Mouse (Mus musculus) spleen, adult 2 months (tissue): ENCODE results near the gene Nsmce4a. TPM values are rescaled to one million over a fixed set of nuclear protein-coding genes. Genes with fewer than 3 reads are reported as not detected.

Experiments
- DNase-seq, 2 experiments: peaks; one replicate each; pipeline versions ENCODE4 v3.0.0 to v3.0.0-alpha.2; 2012 to 2021; ENCODE audit warnings: low spot score in 2 of 2, low read depth in 1 of 2
- H3K27ac ChIP-seq: fragments of 200-500 bp; 2 replicates; pipeline ENCODE4 v1.5.1; 2012; ENCODE audit warnings: low read length, inconsistent platforms; ENCODE audit not compliant: insufficient read depth
- H3K27me3 ChIP-seq: fragments of 200-500 bp; 2 replicates; pipeline ENCODE4 v1.6.1; 2012; ENCODE audit warnings: mild to moderate bottlenecking, moderate library complexity, low read length, inconsistent platforms; ENCODE audit not compliant: control insufficient read depth, insufficient read depth
- H3K36me3 ChIP-seq: fragments of 200-500 bp; 2 replicates; pipeline ENCODE4 v1.6.1; 2012; ENCODE audit warnings: mild to moderate bottlenecking, low read length, inconsistent platforms; ENCODE audit not compliant: control insufficient read depth, insufficient read depth
- H3K4me1 ChIP-seq: fragments of 200-500 bp; 2 replicates; pipeline ENCODE4 v1.6.1; 2011; ENCODE audit warnings: inconsistent platforms; ENCODE audit not compliant: control insufficient read depth, insufficient read depth, insufficient read length
- H3K4me3 ChIP-seq: fragments of 200-500 bp; 2 replicates; pipeline ENCODE4 v1.5.1; 2011; ENCODE audit warnings: mild to moderate bottlenecking, inconsistent platforms; ENCODE audit not compliant: insufficient read depth, insufficient read length; ENCODE audit errors: extremely low read depth
- CTCF ChIP-seq: fragments of 200-500 bp; IDR thresholded peaks from 2 replicates; pipeline ENCODE4 v1.5.1; 2011; ENCODE audit warnings: mild to moderate bottlenecking, inconsistent platforms; ENCODE audit not compliant: insufficient read depth, insufficient read length, insufficient replicate concordance; ENCODE audit errors: extremely low read depth
- POLR2A ChIP-seq: fragments of 200-500 bp; IDR thresholded peaks from 2 replicates; pipeline ENCODE4 v1.6.1; 2011; ENCODE audit warnings: low read depth, low read length, inconsistent platforms
- WGBS: fragments of 180-500 bp; shearing (Covaris S2); methylation state at CpG from one replicate; pipeline ENCODE4 v1.1.7; 2018; 5-methylcytosine and 5-hydroxymethylcytosine counted together
- polyA plus RNA-seq: library from polyadenylated mRNA; depleted of rRNA; stranded (reverse); fragments of >200 nt; gene quantifications from 2 replicates; pipeline ENCODE4 v1.2.3, GENCODE M21; 2012

Nsmce4a gene
- polyA plus RNA-seq, 1 experiment: 43.9 TPM

DNA sequence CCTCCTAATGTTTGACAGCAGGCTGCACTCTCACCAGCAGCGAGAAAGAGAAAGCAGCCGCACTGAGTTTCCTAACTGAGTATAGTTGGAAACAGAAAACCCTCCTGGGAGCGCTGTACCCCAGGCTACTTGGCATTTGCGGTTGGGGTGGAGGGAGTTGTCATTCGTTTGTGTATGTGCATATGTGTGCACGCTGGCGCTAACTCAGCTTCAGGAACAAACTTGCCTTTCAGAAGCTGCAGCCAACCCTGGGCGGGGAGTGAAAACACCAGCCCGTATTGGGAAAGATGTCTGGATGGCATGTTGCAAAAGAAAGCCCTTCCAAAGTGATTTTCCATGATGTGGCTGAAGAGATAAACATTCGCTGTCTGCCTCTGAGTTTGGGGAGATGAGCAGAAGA, 4.1 kb upstream of the Nsmce4a start:
- Histone ChIP-seq H3K27ac (no peak overlapping the region), H3K4me3 (no peak overlapping the region), H3K36me3 (no peaks in the 10 kb centered on the region), H3K27me3 (no peaks in the 10 kb centered on the region), H3K4me1 (peaks cover 2% of the 10 kb centered on the region; the same call in 1 of the 2 replicates)
- no peak for TF ChIP-seq CTCF
- no peak for TF ChIP-seq POLR2A
- 24% methylated on average over 10 of the region's 10 CpGs for WGBS
- no peak for DNase-seq

DNA sequence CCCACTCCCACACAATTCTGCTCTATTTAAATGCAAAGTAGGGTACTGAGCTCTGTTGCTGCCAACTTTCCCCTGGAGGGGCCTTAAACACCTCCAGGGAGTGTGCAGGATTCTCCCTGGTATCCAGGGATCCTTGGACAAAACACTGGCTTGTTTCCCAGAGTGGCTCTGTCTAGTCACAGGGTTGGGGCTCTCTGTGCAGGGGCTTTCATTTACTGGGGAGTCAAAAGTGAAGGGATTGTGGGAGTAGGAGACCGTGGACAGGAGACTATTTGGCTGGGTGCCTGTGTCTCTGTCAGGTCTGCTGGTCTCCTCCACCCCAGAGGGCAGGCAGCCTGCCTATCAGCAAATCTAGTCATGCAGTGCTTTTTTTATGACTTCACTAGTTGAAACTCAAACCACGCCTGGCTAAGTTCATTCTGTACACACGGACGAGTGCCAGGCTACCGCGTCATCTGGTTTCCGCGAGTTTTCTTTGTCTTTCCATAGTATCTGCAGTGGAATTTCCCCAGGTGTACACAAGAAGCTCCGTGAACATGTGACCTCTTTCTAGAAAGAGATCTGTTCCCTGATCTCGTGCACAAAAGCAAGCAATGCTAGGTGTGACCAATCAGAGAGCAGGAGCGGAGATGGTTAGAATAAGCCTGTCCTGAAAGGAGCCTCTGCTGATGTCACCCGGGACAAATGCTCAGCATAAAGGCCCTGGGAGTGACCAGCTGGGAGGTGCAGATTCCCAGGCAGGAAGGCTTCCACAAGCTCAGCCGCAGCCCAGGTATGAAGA, 1.5 kb upstream of the Nsmce4a start:
- H3K36me3 ChIP-seq: no peaks in the 10 kb centered on the region
- peaks cover 2% of the 10 kb centered on the region; the same call in 1 of the 2 replicates for H3K4me1 ChIP-seq
- 74% methylated on average over 13 of the region's 13 CpGs for whole genome bisulfite sequencing
- H3K27ac ChIP-seq: no peak overlapping the region
- TF ChIP-seq POLR2A (no peak), CTCF (no peak)
- no peak for DNase-seq
- no peaks in the 10 kb centered on the region for H3K27me3 ChIP-seq
- no peak overlapping the region for H3K4me3 ChIP-seq

DNA sequence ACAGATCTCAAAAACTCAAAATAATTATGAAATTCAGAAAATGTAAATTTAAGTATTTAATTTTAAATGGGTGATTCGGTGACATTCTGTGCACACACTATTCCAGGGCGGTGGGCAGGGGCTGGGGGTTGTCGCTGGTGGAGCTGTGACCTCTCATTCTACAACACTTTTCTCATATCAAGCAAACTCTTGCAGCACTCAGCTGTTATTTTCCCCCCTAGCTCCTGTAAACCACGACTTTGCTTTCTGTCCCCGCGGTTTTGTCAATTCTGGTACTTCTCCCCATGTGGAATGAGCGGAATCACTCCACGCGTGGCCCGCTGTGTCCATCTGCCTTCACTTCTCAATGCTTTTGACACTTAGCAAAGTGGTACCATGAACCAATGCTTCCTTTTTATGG, 828 bp upstream of the Nsmce4a start:
- no peak overlapping the region for H3K27ac ChIP-seq
- H3K4me3 ChIP-seq: no peak overlapping the region
- no peaks in the 10 kb centered on the region for H3K27me3 ChIP-seq
- no peak for DNase-seq
- 94% methylated on average over 10 of the region's 10 CpGs for WGBS
- peaks cover 2% of the 10 kb centered on the region; the same call in 1 of the 2 replicates for H3K4me1 ChIP-seq
- no peaks in the 10 kb centered on the region for H3K36me3 ChIP-seq
- no peak for TF ChIP-seq CTCF
- TF ChIP-seq POLR2A: no peak

DNA sequence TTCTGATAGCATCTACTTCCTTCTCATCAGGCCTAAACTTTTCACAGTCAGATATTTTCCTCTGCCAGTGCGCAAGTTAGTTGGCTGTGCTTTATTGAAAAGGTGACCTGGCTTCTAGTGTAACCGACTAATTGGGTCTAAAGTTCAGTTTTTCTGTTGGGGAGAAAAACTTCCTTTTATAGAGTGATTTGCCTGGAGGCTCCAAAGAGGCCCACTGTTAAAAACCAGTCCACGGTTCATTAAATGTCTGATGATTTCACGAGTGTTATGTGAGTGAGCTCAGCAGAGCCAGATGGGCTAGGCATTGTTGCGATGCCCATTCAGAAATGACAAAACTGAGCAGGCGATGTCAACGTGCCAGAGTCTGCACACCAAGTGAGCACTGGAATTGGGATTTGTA, 2.4 kb downstream of the Nsmce4a start:
- DNase-seq: no peak
- TF ChIP-seq CTCF: no peak
- no peak for TF ChIP-seq POLR2A
- H3K36me3 ChIP-seq: no peaks in the 10 kb centered on the region
- WGBS: 88% methylated on average over 7 of the region's 7 CpGs
- no peak overlapping the region for H3K4me3 ChIP-seq
- H3K4me1 ChIP-seq: no peaks in the 10 kb centered on the region
- H3K27me3 ChIP-seq: no peaks in the 10 kb centered on the region
- no peak overlapping the region for H3K27ac ChIP-seq

DNA sequence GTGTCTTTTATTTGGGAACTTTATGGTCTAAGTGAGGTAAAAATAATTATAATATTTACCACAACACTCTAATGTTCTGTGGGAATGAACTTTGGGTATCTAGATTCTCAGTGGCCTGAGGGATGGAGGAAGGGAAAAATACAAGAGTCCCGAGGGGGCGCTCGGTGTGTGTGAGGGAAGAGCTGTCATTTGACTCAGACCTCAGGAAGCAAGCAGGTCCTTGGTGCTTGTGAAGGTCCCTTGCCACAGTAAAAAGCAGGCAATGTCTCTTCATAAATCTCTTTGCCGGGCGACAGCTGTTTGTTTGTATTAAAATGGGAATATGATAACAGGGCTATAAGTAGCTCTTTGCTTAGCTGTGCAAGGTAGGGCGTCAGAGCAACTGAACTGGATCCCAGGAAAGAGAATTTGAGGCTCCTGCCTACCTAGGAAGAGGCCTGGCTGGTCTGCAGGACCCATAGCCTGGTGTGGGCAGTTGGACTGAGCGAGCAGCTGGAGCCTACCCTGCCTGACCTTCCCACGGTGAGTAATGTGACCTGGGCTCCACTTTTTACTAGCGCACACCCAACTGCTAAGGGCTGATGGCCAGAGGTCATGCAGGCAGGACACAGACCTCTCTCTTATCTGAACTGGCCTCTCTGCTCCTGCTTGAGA, 4.0 kb downstream of the Nsmce4a start:
- Histone ChIP-seq H3K36me3 (no peaks in the 10 kb centered on the region), H3K4me3 (no peak overlapping the region), H3K27me3 (no peaks in the 10 kb centered on the region), H3K4me1 (no peaks in the 10 kb centered on the region), H3K27ac (no peak overlapping the region)
- TF ChIP-seq CTCF (no peak), POLR2A (no peak)
- DNase-seq: no peak
- WGBS: 84% methylated on average over 9 of the region's 9 CpGs

DNA sequence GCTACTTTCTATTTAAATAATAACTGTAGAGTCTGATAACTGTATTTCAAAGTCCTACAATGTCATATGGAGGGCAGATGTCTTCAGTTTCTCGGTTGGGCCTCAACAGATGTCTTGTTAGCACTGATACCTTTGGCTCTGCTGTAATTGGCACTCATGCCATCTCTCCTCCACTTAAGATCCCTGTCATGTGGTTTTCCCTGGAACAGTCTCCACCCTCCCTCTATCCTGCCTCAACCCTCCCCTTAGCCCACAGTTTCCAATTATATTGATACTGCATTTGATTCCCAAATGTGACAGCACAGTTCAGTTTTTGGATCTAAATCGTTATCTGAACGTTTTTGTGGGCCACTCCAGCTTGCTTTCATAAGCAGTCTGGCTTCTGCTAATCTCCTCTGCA, 8.3 kb downstream of the Nsmce4a start:
- TF ChIP-seq POLR2A (no peak), CTCF (no peak)
- 69% methylated on average over 3 of the region's 3 CpGs for WGBS
- Histone ChIP-seq H3K4me3 (no peak overlapping the region), H3K4me1 (no peaks in the 10 kb centered on the region), H3K27me3 (no peaks in the 10 kb centered on the region), H3K36me3 (no peaks in the 10 kb centered on the region), H3K27ac (no peak overlapping the region)
- DNase-seq: no peak

DNA sequence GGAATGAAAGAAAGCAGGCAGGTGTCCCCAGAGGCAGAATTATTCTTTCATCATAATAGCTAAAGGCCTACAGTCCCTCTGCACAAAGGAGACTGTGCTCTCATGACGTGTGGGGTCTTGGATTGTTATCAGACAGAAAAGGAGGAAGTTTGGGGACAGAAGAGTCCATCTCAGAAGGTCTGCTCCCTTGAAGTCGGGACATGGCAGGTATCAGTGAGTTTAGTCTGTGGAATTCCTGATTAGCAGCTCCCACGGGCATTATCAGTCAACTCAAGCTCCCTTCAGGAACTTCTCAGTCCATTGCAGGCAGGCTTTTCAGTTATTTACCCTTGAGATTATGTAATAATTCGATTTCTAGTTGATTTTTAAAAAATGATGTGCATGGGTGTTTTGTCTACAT, 9.0 kb downstream of the Nsmce4a start:
- no peak for DNase-seq
- no peak overlapping the region for H3K27ac ChIP-seq
- WGBS: 69% methylated on average over 4 of the region's 4 CpGs
- TF ChIP-seq POLR2A (no peak), CTCF (no peak)
- H3K4me1 ChIP-seq: no peaks in the 10 kb centered on the region
- no peak overlapping the region for H3K4me3 ChIP-seq
- H3K27me3 ChIP-seq: no peaks in the 10 kb centered on the region
- H3K36me3 ChIP-seq: no peaks in the 10 kb centered on the region
